Mouse (Mus musculus) cerebellum, postnatal 25 days (tissue): ENCODE results near the gene Alyref.
"Not testable (repeated sequence)": the region's sequence is repeated elsewhere in the genome, so short reads cannot be mapped to it uniquely, and the experiment has no call there.

ENCODE experiments used
- DNase-seq, 2 experiments: peaks; one replicate each; pipeline ENCODE4 v3.0.0; 2021; ENCODE audit warnings: mixed read lengths in 2 of 2

Gene Alyref

GRCm38 (mm10) chr11:120572752-120573584 is 25.2 kb downstream of the Alyref start, which contains the start of gene P4hb:
TSS of gene P4hb (minus strand) at chr11:120573253.
- peak; percentile 100 for DNase-seq

DNA sequence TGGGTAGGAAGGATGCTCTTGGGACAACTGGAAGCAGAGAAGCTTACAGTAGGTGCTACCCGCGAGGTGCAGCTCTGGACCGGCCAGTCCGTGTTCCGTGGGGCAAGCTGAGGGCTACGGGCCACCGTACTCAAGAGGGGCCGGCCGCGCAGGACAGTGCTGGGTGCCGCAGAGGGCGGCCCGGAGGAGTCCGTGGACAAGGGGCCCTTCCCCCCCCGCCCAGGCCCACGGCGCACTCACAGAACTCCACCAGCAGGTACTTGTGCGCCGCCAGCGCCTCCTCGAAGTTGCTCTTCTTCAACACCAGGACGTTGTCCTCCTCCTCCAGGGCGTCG is 25.8 kb downstream of the Alyref start:
- no peak for DNase-seq

GRCm38 (mm10) chr11:120571754-120572416 is 26.3 kb downstream of the Alyref start:
- no peak for DNase-seq

DNA sequence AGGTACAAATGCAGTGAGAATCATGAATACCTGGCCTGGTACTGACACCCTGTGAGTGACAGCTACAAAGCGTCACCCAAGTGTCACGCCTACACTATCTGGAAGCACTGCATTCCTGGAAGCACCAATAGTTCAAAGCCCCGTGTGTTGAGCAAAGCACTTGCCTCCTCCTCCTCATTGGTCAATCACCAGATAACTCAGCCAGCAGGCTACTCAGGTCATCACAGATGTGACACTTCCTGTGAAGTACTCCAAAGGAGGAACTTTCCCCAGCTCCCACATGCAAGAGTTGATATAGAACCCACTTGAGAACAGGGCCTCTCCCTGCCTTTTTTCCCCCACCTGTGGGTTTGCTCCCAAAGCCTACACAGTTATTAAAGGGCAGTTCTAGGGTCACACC is 27.0 kb downstream of the Alyref start:
- DNase-seq = no peak

DNA sequence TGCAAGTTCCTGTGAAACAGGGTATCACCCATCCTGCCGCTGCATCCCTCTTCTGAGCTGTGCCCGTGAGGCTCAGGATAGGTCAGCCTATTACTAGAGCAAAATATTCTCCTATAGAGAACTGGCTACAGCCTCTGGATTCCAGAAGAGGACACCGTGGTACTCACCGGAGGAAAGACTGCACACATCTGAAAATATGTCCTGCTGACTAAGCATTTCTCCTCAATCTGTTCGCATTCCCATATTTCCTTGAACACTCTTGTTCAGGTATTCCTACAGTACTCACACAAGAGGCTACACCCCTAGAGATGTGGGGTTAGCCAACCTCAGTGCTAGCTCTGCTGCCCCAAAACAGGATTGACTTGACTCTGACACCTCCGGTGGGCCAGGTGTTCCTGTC is 29.8 kb downstream of the Alyref start:
- no peak for DNase-seq

GRCm38 (mm10) chr11:120565114-120565513 is 33.1 kb downstream of the Alyref start:
- no peak for DNase-seq

- no peak for DNase-seq
These were observed 35.2 kb downstream of the Alyref start for GRCm38 (mm10) chr11:120562949-120563348.

- DNase-seq = no peak
These were observed 37.0 kb downstream of the Alyref start for GRCm38 (mm10) chr11:120560952-120561728.

- DNase-seq = not testable (repeated sequence)
These were observed 39.3 kb downstream of the Alyref start for GRCm38 (mm10) chr11:120558843-120559242.

- DNase-seq = no peak
These were observed 42.9 kb downstream of the Alyref start for GRCm38 (mm10) chr11:120555260-120555659.

GRCm38 (mm10) chr11:120554834-120555233 is 43.3 kb downstream of the Alyref start:
- DNase-seq = no peak

- no peak for DNase-seq
These were observed 45.4 kb downstream of the Alyref start for GRCm38 (mm10) chr11:120552736-120553135.

DNA sequence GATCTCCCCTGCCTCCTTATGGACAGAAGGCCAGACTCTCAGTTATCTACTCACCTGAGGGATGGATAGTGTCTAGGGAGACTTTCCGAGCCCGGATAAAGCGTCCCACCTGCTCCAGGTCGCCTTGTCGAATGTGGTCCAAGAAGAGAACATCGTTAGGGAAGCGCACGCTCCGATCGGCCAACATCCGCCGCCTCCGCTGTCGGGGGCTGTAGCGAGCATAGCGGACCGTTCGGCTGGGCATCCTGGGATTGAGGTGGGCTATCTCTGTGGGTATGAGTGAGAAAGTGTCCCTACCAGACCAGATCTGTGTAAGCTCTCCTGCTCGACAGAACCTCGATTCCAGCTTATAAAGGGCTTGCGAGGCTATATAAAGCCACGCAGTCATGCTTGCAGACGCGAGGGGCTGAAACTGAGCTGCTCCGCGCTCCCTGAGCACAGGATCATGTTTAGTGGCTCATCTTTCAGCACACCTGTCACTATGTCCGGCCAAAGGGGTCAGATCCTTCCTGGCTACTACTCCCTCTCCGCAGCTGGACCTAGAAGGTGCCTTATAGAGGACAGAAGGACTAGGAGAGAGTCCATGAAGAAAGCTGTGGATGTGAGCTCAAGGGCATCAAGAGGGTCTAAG is 47.2 kb downstream of the Alyref start, which contains the start of gene Ppp1r27:
TSS of gene Ppp1r27 (minus strand) at position 323 of the 631 bp plus-strand sequence.
- DNase-seq = no peak

DNA sequence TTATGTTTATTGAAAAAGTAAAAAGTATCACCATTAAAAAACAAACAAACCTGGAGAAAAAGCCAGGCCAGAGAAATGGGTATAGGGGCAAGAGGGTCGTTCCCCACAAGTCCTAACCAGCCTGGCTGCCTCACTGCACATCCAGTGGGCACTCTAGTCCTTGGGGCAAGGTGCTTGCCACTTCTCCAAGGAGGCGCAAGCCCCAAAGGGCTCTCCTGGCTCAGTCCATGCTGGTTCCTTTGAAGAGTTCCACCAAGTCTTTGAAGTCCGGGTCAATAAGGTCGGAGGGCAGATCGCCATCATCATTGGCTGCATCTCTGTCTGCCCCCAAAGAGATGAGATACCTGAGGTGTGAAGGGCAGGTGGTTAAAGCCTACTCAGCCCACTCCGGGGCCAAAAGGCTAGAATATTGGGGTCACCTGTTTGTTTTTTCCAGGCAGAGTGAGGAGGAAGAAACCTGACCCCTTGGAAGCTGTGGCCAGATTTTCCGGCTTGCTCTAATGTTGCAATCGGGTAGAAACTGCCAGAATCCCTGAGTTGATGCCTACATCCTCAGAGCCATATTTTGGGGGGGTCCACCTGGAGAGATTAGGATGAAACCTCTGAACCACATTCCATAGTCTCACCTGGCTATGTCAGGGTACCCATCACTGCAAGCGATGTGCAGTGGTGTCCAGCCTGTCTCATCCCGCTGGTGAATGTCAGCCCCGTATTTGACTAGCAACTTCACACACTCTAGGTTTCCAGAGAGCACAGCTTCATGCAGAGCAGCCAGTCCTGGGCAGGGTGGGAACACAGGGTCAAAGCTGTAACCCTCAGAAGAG is 48.0 kb downstream of the Alyref start:
- peak in 1 of 2 experiments; percentile 36 for DNase-seq

DNA sequence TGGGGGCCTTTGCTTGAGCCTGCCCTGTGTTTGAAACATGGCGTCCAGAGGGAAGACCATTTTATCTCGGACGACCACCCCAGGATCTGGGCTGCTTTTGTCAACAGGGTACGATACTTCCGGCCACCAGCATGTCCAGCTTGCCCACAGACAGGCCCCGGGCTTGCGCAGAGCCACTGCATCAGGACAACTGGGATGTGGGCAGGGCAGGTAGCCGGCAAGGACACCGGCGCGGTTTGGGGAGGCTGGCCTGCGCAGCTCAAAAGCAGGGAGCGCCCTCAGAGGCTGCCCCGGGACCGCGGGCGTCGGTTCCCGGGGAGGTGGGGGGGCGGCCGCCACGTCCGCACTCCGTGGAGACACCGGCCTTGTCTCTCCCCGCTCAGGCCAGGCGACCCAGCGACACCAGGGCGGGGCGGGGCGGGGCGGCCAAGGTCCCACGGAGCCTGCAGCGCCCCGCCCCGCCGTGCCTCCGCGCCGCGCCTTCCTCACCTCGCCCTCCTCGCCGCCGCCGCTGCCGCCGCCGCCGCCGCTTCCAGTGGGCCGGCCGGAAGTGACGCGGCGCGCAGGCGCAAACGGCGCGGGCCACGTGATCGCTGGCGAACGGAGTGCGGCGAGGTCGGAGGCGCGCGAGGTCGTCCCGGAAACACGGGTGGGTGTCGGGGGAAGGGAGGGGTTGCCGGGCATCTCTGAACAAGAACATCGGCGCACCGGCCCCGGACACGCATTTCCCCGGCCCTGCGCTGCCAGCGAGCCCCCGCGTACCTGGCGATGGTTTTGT is 48.8 kb downstream of the Alyref start, which contains the start of gene Mcrip1:
TSS of gene Mcrip1 (minus strand) at position 560 of the 778 bp plus-strand sequence.
- DNase-seq = peak; percentile 96 to 98

- no peak for DNase-seq
These were observed 49.4 kb downstream of the Alyref start for GRCm38 (mm10) chr11:120548786-120549167.

GRCm38 (mm10) chr11:120548214-120548613 is 50.0 kb downstream of the Alyref start:
- no peak for DNase-seq

DNA sequence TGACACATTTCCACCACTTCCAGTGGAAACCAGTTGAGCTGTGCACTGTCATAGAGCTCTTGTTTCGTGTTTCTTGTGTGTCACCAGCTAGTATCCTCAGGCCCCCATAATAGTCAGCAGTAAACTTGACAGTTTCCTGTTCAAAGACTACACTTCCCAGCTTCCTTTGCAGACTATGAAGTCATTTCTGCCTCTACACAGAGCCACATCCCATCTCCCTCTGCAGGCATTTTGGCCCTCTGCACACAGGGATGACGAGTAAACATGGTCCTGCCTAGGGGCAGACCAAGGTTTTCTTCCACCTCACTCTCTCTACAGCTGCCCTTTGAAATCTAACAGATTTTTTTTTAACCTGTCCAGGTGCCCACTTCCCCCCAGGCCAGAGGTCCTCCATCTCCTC is 50.7 kb downstream of the Alyref start:
- DNase-seq = no peak

GRCm38 (mm10) chr11:120545964-120546363 is 52.2 kb downstream of the Alyref start:
- DNase-seq = peak in 1 of 2 experiments; percentile 35

DNA sequence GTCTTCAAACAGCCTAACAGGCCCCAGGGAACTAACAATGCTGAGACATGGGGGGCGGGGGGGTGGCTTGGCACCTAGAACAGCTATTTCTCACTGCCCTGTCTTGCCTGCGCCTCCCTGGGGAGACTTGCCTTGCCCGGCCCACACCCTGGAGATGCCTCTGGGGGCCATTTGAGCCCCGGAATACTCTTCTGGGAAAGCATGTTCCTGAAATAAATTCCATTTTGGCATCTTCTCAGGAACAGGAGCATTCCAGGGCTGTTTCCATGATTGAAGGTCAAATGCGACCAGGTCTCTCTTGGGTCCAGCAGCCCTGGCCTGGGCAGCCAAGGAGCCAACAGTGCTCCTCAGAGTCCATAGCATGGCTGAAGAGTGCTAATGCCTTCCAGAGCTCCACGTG is 55.8 kb downstream of the Alyref start:
- DNase-seq = no peak
